In genomic region chr15:98092372-98093120, GRCm38 (mm10) we compare ENCODE assay signal across 8 mouse cellular contexts. TPM values are rescaled to one million over a fixed set of nuclear protein-coding genes. Genes with fewer than 3 reads are reported as not detected.
DNase-seq lines count a peak whose midpoint lies in the region; ATAC-seq and TF ChIP-seq lines count a peak whose summit lies in the region.

Gene Pfkm (plus strand): TSS chr15:98092589.

- H3K9me3 ChIP-seq in neural tube, embryonic 11.5 days (ENCODE audit: control insufficient read depth, low read length) = no peaks in the 10 kb centered on the region
- no peaks in the 10 kb centered on the region for H3K9me3 ChIP-seq in intestine, postnatal 0 days (ENCODE audit: control insufficient read depth)
- no peaks in the 10 kb centered on the region for H3K9me3 ChIP-seq in midbrain, embryonic 12.5 days

- peak within 1 kb of the TSS; percentile 93 for H3K27ac ChIP-seq in neural tube, embryonic 11.5 days (ENCODE audit: low read depth, low read length)
- peak within 1 kb of the TSS; percentile 94 for H3K27ac ChIP-seq in intestine, postnatal 0 days (ENCODE audit: low read depth, low read length)
- H3K27ac ChIP-seq in midbrain, embryonic 12.5 days (replicated peaks) = peak within 1 kb of the TSS; percentile 95

- peak within 1 kb of the TSS; percentile 66 for H3K4me2 ChIP-seq in neural tube, embryonic 11.5 days (ENCODE audit: low read depth)
- peak within 1 kb of the TSS; percentile 80 for H3K4me2 ChIP-seq in intestine, postnatal 0 days (replicated peaks; ENCODE audit: low read depth)
- H3K4me2 ChIP-seq in midbrain, embryonic 12.5 days (replicated peaks) = peak within 1 kb of the TSS; percentile 87

- peak within 1 kb of the TSS; percentile 92 for H3K9ac ChIP-seq in neural tube, embryonic 11.5 days (ENCODE audit: low read length)
- H3K9ac ChIP-seq in intestine, postnatal 0 days (ENCODE audit: low read depth, low read length) = peak within 1 kb of the TSS; percentile 83
- H3K9ac ChIP-seq in midbrain, embryonic 12.5 days (replicated peaks) = peak within 1 kb of the TSS; percentile 87

- H3K4me3 ChIP-seq in neural tube, embryonic 11.5 days (ENCODE audit: low read depth, low read length) = peak within 1 kb of the TSS; percentile 97
- peak within 1 kb of the TSS; percentile 96 for H3K4me3 ChIP-seq in intestine, postnatal 0 days (ENCODE audit: low read depth, low read length)
- peak within 1 kb of the TSS; percentile 91 for H3K4me3 ChIP-seq in midbrain, embryonic 12.5 days

- no peak for DNase-seq in neural tube, embryonic 11.5 days (ENCODE audit: low spot score)
- no peak for DNase-seq in neural tube, embryonic 10.5 days (ENCODE audit: extremely low spot score, low spot score)
- peak; percentile 44 for DNase-seq in c-Kit-positive CD71-positive TER-119-positive erythroid progenitor cells, embryonic 14.5 days (ENCODE audit: low spot score)
- DNase-seq in gastrocnemius, postnatal 25 days = no peak
- DNase-seq in thymus, postnatal 25 days = no peak
- DNase-seq in lung, postnatal 36 days = no peak

- 1% methylated on average over 24 of the region's 30 CpGs for WGBS in neural tube, embryonic 11.5 days
- under 1% methylated on average over 28 of the region's 30 CpGs for WGBS in intestine, postnatal 0 days
- under 1% methylated on average over 30 of the region's 30 CpGs for WGBS in midbrain, embryonic 12.5 days

- H3K27me3 ChIP-seq in neural tube, embryonic 11.5 days (ENCODE audit: control insufficient read depth, insufficient read depth, low read length) = no peaks in the 10 kb centered on the region
- H3K27me3 ChIP-seq in intestine, postnatal 0 days (replicated peaks; ENCODE audit: control insufficient read depth, insufficient read depth, low read length) = no peaks in the 10 kb centered on the region
- H3K27me3 ChIP-seq in midbrain, embryonic 12.5 days = no peaks in the 10 kb centered on the region

- H3K36me3 ChIP-seq in neural tube, embryonic 11.5 days (ENCODE audit: control insufficient read depth, insufficient read depth, low read length) = no peaks in the 10 kb centered on the region
- H3K36me3 ChIP-seq in intestine, postnatal 0 days (ENCODE audit: control insufficient read depth, insufficient read depth) = peaks cover 12% of the 10 kb centered on the region; the same call in 1 of the 2 replicates
- peaks cover 9% of the 10 kb centered on the region for H3K36me3 ChIP-seq in midbrain, embryonic 12.5 days

- peaks cover 12% of the 10 kb centered on the region for H3K4me1 ChIP-seq in neural tube, embryonic 11.5 days (ENCODE audit: control insufficient read depth, insufficient read depth, low read length)
- no peaks in the 10 kb centered on the region for H3K4me1 ChIP-seq in intestine, postnatal 0 days (replicated peaks; ENCODE audit: control insufficient read depth, insufficient read depth, low read length)
- H3K4me1 ChIP-seq in midbrain, embryonic 12.5 days = peaks cover 21% of the 10 kb centered on the region

- no peak for ATAC-seq in neural tube, embryonic 11.5 days (ENCODE audit: insufficient read depth, low FRiP score, low TSS enrichment)
- no peak for ATAC-seq in intestine, postnatal 0 days
- ATAC-seq in midbrain, embryonic 12.5 days (ENCODE audit: low FRiP score, low read depth) = no peak

- TF ChIP-seq CTCF in intestine, postnatal 0 days (IDR thresholded peaks at IDR 0.05; ENCODE audit: low read depth) = no peak

RNA-seq across cellular contexts. Expression of gene Pfkm, which starts in this region (rescaled TPM):
- 36.2 and 41.3 TPM in 2 replicates for polyA plus RNA-seq in neural tube, embryonic 11.5 days (2014; fragmentation: Nextera tagmentation; extraction: Ambion mirVana)
- total RNA-seq in gastrocnemius, postnatal 25 days (2021) = 1,000 to 10,000 TPM; 2,083 to 2,117 TPM
- polyA plus RNA-seq in intestine, postnatal 0 days (2015; fragmentation: Nextera tagmentation; extraction: Ambion mirVana) = 15.6 and 17.3 TPM in 2 replicates
- 52.1 and 54.8 TPM in 2 replicates for polyA plus RNA-seq in midbrain, embryonic 12.5 days (2016; fragmentation: Nextera tagmentation; extraction: Ambion mirVana)
